In the genomic region with DNA sequence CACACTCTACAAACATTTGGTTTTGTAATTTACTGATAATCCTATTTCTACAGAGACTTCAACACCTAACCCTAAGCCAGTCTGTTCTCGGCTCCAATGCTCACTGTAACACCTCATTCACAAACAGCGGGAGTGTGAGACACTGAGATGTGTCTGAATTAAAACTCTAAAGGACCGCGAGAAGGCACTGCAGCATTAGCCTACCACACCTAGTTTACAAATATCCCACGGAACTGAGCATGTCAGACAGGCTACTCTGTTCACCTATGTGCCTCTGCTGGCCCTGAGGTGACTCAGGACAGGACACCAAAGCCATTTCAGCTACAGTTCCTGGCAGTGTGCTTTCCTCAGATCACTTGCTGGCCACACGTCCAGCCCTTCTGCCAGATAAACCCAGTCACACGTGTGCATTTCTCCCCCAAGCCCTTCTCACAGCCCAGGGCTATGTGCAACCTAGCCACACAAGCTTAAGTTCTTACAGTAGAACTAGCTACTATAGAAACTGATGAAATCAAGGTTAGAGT, we compare ENCODE assay signal across 14 mouse cellular contexts.
DNase-seq lines count a peak whose midpoint lies in the region; ATAC-seq lines count a peak whose summit lies in the region.
"Had no signal": no experiment of that assay in that cellular context is flagged by ENCODE, and none has a peak within 500 bp of the region (broad histone marks: within the 10 kb centered on the region; RNA-seq: fewer than 3 reads in every experiment).

No protein-coding gene starts in this region.

- no peaks in the 10 kb centered on the region for H3K9me3 ChIP-seq in heart, embryonic 11.5 days (replicated peaks; ENCODE audit: control insufficient read depth, low read length)
- no peaks in the 10 kb centered on the region for H3K9me3 ChIP-seq in heart, embryonic 16.5 days (replicated peaks; ENCODE audit: control insufficient read depth, low read length)
- H3K9me3 ChIP-seq: G1E; hindbrain, embryonic 13.5 days had no signal

- ATAC-seq in heart, embryonic 11.5 days (replicated peaks; ENCODE audit: insufficient number of reproducible peaks, low FRiP score, low TSS enrichment), result no peak
- peak; percentile 58 for ATAC-seq in heart, embryonic 16.5 days (replicated peaks; ENCODE audit: extremely low read depth, insufficient read depth, low FRiP score)

- WGBS in heart, embryonic 11.5 days (ENCODE audit: insufficient replicate concordance), result 37% methylated on average over 7 of the region's 7 CpGs
- 32% methylated on average over 7 of the region's 7 CpGs for WGBS in heart, embryonic 16.5 days

- intact Hi-C loops in heart, postnatal 25 days (cut with DNase I), result loop anchor here (1.0 to 5.0 kb wide), 2 partner anchors 50 to 109 kb away; no protein-coding TSS in a partner anchor

- no peaks in the 10 kb centered on the region for H3K36me3 ChIP-seq in heart, embryonic 11.5 days (ENCODE audit: control insufficient read depth, insufficient read depth, low read length)
- no peaks in the 10 kb centered on the region; the same call in 1 of the 2 replicates for H3K36me3 ChIP-seq in heart, embryonic 16.5 days (ENCODE audit: control insufficient read depth, insufficient read depth)
- H3K36me3 ChIP-seq: G1E had no signal

- peaks cover 11% of the 10 kb centered on the region for H3K4me1 ChIP-seq in heart, embryonic 11.5 days (ENCODE audit: control insufficient read depth, insufficient read depth, low read length)
- H3K4me1 ChIP-seq in heart, embryonic 16.5 days (ENCODE audit: control insufficient read depth, insufficient read depth, low read length), result peaks cover 13% of the 10 kb centered on the region

- H3K27me3 ChIP-seq in heart, embryonic 11.5 days (ENCODE audit: control insufficient read depth, insufficient read depth, low read length), result no peaks in the 10 kb centered on the region
- no peaks in the 10 kb centered on the region for H3K27me3 ChIP-seq in heart, embryonic 16.5 days (ENCODE audit: control insufficient read depth, insufficient read depth, low read length)
- H3K27me3 ChIP-seq: hindbrain, embryonic 13.5 days had no signal

- no peak overlapping the region for H3K9ac ChIP-seq in heart, embryonic 11.5 days (ENCODE audit: low read depth, low read length)
- H3K9ac ChIP-seq in heart, embryonic 16.5 days (ENCODE audit: low read length), result peak overlapping the region; percentile 49; the same call in 1 of the 2 replicates
- H3K9ac ChIP-seq: hindbrain, embryonic 13.5 days had no signal

- DNase-seq in cerebellum, postnatal 10 days, result peak; percentile 31 to 40
- no peak for DNase-seq in cerebellum, adult 11 months
- no peak for DNase-seq in heart, postnatal 25 days (ENCODE audit: low spot score)
- DNase-seq in brain, adult 2 months (ENCODE audit: low read depth, low spot score), result peak; percentile 54
- no peak for DNase-seq in spleen, postnatal 4 days (ENCODE audit: low spot score in 2 of 2)
- no peak for DNase-seq in embryo, embryonic 11 days
- DNase-seq: kidney, adult 8-10 months; left cerebral cortex, postnatal 4 days; spleen, adult 18-20 months had no signal

- H3K4me3 ChIP-seq in heart, embryonic 11.5 days (ENCODE audit: low read depth, low read length), result no peak overlapping the region
- no peak overlapping the region for H3K4me3 ChIP-seq in heart, embryonic 16.5 days (ENCODE audit: low read length)
- H3K4me3 ChIP-seq: hindbrain, embryonic 13.5 days had no signal

- no peak overlapping the region for H3K4me2 ChIP-seq in heart, embryonic 11.5 days
- no peak overlapping the region for H3K4me2 ChIP-seq in heart, embryonic 16.5 days (ENCODE audit: low read depth, low read length)
- H3K4me2 ChIP-seq: hindbrain, embryonic 13.5 days; midbrain, embryonic 11.5 days had no signal

- peak overlapping the region; percentile 30; the same call in 1 of the 2 replicates for H3K27ac ChIP-seq in heart, embryonic 11.5 days (ENCODE audit: low read depth, low read length)
- no peak overlapping the region; the same call in 1 of the 2 replicates for H3K27ac ChIP-seq in heart, embryonic 16.5 days (ENCODE audit: low read length)
- H3K27ac ChIP-seq: hindbrain, embryonic 13.5 days had no signal

Comparison
In these comparisons a context has a peak if more than half of its experiments do, and no peak if none do; other contexts are left out.
1. DNase-seq: peak in cerebellum, postnatal 10 days (2 of 2) and brain, adult 2 months (single experiment); none in cerebellum, adult 11 months (single experiment), heart, postnatal 25 days (single experiment), spleen, postnatal 4 days (0 of 2) and embryo, embryonic 11 days (single experiment).